Mouse (Mus musculus) liver, adult 2 months (tissue): ENCODE measurements around the gene Rhov.

ENCODE experiments used
- CTCF ChIP-seq: fragments of 200-500 bp; IDR thresholded peaks from 2 replicates; pipeline ENCODE4 v1.5.1; 2011; ENCODE audit warnings: low read depth, low read length, control low read depth
- POLR2A ChIP-seq: fragments of 200-500 bp; IDR thresholded peaks from 2 replicates; pipeline ENCODE4 v1.6.1; 2011; ENCODE audit warnings: low read length, control low read depth; ENCODE audit not compliant: insufficient read depth; ENCODE audit errors: extremely low read depth

DNA sequence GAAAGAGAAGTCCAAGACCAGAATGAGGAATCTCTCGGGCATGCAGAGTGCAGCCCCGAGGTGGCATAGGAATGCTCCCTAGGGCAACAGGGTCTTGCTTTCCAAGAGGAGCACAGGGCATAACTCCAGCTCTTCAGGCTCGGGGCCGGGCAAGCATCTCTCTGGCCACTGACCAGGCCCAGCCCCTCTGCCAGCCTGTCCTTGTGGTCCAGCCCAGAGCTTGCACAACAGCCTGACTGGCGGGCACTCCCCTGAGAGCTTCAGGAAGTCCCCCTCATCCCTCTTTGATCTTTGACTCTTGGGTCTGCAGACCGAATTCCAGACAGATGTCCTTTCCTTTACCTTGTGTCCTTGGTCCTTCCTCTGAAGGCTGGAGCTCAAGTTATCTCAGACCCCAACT is 31.8 kb upstream of the Rhov start:
- TF ChIP-seq POLR2A, result no peak
- TF ChIP-seq CTCF, result no peak
